Mouse (Mus musculus): ENCODE measurements around the gene Matn1.

The Matn1 gene

DNA sequence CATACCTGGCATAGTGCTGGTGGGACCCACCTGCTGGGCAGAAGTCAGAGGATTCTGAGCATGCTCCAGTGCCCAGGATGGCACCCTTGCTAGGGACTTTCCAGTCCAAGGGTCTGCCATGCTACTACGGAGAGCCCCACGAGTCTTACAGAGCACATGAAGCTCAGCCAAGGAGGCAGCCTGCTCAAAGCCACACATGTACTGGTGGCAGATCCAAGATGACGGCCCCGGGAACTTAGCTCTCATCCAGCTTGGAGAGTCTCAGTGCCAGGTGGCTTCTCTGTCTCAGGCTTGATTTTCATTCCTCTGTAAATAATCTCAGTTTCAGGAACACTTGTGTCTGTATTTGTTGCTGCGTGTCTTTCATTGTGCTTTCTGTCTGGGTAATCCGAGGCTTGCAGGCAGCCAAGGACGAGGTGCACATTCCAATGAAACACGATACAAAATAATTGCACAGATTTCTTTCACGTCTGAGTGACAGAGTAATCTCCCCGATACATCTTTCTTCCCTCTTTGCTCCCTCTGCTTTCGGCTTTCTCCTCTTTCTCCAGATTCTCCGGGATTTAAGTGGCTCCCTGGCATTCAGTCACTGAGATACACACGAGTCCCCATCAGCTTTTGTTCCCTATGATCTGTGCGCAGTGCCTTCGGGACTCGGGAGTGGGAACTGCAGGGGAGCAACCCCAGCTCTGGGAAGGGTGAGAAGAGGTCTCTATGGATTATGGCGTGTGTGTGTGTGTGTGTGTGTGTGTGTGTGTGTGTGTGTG lies 40.4 kb downstream of the Matn1 start:
- DNase-seq (ENCODE audit: low read depth, low spot score): no peak

DNA sequence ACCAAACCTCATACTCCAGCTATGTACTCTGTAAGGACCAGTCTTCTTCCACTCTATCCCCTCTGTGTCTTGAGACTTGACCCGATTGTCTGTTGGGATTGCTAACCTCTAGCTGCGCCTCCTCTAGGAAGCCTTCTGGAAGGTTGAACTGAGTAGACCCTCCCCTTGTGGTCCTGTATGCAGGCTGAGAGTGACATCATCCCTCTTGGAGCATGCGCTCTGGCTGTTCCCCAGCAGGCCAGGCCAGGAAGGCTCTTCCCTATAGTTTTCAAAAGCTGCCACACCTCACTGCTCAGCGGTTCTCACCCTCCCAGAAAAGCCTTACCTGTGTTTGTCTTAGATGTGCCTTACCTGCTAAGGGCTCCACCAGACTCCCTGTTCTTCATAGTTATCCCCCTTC lies 42.9 kb downstream of the Matn1 start:
- no peak for DNase-seq (ENCODE audit: low read depth, low spot score)

GRCm38 (mm10) chr4:130988219-130988839 lies 44.1 kb downstream of the Matn1 start:
- DNase-seq (ENCODE audit: low read depth, low spot score): no peak

DNA sequence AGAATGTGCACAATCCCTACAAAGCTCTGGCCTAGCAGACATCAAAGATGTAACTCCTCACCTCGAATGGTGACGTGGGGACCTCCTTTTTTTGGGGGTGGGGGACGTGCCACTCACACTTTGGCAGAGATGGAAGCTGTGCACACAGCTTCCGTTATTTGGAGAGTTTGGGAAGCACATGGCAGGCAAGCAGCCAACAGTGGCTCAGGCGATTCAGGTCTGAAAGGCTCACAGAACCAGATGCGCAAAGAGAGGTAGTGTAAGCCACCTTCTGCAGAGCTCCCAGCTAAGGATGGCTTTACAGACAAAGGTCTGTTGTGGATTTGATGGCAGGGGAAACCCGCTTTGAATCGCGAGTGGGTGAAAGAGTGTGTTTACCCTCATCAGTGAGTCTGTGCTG lies 45.0 kb downstream of the Matn1 start:
- DNase-seq (ENCODE audit: low read depth, low spot score): no peak

GRCm38 (mm10) chr4:130990966-130991365 lies 46.8 kb downstream of the Matn1 start:
- no peak for DNase-seq (ENCODE audit: low read depth, low spot score)

- no peak for DNase-seq (ENCODE audit: low read depth, low spot score)
Observed at GRCm38 (mm10) chr4:130994556-130994955, 50.4 kb downstream of the Matn1 start.

- no peak for DNase-seq (ENCODE audit: low read depth, low spot score)
Observed at GRCm38 (mm10) chr4:130999744-131000527, 55.8 kb downstream of the Matn1 start.

- DNase-seq (ENCODE audit: low read depth, low spot score): no peak
Observed at GRCm38 (mm10) chr4:131000614-131001178, 56.5 kb downstream of the Matn1 start.

Data from retina, adult 2 months (tissue).